Mouse (Mus musculus) telencephalon, adult 2 months (tissue): ENCODE data around the gene Naa40.

Experiments used
- DNase-seq: peaks from one replicate; pipeline ENCODE4 v3.0.0-alpha.2; 2011; ENCODE audit warnings: low read depth, low spot score

Gene Naa40

DNA sequence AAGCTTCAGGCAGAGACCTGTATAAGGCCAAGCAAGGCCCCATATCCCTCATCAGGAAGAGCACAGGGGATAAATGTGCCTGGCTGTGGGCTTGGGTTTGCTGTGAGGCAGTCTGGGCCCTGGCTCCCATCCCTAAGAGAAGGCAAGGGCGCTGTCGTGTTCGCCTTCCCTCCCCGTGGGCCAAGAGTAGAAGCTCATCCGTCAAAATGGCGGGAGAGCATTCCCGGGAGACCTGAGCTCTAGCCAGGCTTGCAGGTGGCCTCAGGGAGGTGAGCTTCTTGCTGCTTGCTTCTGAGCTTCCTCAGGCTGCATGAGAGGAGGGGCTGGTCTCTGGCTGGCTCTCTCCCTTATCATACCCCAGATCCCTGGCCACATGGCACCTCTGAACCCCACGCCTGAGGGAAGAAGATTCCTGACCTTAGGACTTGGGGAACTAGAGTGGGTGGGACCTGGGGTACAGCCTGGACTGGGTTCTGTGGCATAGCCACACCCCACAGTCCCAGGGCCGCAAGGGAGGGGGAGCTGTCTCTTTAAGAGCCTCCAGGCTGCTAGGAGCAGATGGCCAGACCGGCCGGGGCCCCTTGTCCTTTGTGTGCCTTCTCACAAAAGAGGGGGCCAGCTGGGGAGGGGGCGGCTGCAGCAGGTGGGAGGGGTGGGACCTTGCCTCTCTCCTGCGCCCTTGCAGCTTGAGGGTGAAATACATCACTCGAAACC is 24.7 kb upstream of the Naa40 start:
- no peak for DNase-seq

DNA sequence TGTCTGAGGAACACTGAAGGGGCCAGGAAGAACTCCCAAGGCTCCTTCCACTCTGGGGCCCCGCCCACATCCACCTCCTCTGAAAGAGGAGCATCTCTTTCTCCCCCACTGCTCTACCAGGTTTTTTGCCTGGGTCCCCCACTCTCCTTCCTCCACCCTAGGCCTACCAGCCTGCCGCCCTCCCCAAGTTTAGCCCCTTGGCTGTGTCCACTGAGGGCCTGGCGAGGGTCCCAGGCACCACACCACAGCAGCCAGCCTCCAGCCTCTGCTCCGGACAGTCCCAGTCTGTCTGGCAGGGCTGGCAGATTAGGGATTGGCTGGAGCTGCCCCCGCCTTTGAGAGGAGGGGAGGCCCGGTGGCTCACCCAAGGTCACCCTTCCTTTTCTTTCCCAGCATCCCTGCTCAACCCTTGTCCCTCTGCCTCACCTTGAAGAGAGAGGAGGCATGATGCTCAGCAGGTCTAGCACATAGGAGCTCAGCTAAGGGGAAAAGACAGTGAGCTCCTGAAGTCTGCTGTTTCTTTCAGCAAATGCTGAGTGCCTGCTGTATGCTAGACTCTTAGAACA is 23.9 kb upstream of the Naa40 start:
- DNase-seq = no peak

DNA sequence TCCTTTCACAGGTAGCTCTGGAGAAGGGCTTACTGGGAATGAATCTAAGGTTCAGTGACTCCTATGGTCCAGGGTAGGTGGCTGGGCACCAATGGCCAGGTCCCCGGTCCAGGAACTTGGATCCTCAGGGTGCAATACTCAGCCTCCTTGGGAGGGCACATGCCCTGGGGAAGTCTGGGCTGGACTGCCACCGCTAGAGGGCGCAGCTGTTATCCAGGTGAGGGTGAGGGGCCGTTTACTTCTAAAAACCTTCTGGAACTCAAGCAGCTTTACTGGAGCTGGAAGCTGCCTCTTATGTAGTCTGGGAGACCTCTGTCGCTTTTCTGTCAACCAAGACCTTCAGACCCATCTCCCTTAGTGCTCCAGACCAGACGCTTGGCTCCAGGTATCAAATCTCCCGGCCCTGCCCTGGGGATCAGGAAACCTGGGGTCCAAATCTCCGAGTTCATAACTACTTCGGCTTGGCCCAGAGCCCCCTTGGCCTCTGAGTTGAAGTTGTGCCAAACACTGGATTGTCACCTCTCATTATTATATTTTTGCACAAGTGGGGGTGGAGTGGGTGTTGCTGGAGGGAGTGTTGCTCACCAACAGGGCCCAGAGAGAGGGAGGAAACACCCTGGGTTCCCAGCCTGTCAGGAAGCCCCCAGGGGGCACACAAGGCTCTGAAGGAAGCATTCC is 23.2 kb upstream of the Naa40 start:
- no peak for DNase-seq

DNA sequence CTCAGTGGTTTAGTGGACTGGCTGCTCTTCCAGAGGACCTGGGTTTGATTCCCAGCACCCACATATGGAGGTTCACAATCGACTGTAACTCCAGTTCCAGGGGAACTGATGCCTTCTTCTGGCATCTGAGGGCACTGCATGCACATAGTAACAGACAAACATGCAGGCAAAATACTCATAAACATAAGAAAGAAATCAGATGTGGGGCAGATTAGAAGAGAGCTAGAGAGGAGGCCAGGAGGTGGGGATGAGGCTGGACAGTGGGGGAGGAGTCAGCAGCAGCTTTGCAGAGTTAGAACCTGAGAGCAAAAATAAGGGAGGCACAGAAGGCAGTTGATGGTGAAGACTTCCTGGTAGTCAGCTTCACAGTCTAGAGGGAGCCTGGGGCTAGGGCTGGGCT is 21.6 kb upstream of the Naa40 start:
- no peak for DNase-seq

DNA sequence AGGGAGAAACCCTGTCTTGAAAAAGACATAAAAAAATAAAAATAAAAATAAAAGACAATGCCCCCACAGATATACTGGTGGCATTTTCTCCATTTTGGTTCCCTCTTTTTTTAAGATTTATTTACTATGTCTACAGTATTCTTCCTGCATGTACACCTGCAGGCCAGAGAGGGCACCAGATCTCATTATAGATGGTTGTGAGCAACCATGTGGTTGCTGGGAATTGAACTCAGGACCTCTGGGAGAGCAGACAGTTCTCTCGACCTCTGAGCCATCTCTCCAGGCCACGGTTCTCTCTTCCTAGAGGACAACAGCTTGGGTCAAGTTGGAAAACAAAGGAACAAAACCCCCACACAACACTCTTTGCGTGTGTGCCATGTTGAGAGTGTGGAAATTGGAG is 21.0 kb upstream of the Naa40 start:
- DNase-seq = no peak

DNA sequence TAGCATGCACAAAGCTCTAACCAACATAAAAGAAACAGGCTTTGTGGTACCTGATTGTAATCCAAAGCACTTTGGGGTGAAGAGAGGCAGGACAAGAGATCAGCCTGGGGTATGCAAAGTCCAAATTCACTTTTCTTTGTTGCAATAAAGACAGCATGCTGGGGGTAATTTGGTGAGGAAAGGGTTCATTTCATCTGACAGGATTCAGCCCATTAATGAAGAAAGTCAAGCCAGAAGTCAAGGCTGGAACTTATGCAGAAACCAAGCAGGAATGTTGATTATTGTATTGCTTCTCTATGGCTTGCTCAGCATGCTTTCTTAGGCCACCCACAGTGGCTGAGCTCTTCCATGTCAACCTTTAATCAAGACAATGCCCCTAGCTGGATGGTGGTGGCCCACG is 20.5 kb upstream of the Naa40 start:
- DNase-seq = no peak

DNA sequence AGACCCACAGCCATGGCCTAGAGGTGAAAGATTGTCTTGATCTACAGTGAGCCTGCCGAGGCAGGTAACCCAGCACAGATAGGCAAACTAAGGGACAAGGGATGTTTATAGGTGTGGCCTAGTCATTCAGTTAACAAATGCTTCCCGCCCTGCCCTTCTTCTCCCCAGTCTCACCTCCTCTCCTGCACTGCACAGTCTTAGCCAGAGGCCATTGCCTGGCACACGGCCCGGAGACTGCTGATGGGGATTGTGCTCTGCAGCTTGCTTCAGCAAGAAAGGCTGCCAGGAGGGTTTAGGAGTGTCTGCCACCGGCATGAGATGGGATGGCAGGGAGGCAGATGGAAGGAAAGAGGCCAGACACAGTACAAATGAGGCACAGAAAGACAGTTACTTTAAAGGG is 16.9 kb upstream of the Naa40 start:
- DNase-seq = no peak

DNA sequence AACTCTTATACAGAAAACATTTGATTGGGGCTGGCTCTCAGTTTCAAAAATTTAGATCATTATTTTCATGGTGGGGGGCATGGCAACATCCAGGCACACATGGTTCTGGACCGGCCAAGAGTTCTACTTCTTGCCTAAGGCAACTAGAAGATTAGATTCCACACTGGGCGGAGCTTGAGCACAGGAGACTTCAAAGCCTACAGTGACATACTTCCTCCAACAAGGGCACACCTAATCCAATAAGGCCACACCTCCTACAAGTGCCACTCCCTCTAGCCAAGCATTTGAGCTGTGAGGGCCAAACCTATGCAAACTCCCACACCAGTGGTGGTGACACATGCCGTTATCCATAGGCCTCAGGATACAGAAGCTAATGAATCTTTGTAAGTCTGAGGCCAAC is 5.0 kb upstream of the Naa40 start:
- no peak for DNase-seq

DNA sequence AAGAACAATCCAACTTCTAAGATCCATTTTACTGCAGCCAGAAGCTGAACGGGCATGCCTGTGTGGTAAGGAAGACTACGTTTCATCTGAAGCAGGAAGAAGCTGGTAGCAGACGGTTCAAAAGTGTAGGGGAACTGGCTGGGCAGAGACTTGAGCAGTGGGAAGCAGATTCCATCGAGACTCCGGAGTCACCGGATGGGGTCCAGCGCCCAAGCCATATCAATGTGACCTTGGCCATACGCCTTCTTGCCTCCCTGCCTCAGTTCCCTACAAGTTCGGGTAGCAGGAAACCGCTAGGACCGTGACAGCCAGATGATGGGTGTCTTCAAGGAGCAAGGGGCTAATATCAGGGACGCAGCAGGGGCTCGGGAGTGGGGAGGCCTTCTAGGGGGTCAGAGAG is 692 bp downstream of the Naa40 start:
- DNase-seq = no peak

DNA sequence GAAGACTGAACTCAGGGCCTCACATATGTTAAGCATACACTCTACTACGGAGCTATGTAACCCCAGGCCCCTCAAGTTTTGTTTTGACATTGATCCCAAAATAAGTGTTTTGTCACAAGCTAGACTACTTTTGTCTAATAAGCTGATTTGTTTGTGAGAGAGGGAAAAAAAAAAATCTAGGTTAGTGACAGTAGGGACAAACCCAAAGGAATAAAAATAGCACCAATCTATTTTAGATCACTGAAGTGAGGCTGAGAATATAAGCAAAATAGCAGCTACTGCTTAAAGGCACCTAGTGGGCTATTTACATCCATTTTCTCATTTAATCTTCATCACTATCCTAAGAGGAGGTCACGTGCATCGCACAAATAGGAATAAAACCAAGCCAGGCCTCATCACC is 1.4 kb downstream of the Naa40 start:
- DNase-seq = no peak

DNA sequence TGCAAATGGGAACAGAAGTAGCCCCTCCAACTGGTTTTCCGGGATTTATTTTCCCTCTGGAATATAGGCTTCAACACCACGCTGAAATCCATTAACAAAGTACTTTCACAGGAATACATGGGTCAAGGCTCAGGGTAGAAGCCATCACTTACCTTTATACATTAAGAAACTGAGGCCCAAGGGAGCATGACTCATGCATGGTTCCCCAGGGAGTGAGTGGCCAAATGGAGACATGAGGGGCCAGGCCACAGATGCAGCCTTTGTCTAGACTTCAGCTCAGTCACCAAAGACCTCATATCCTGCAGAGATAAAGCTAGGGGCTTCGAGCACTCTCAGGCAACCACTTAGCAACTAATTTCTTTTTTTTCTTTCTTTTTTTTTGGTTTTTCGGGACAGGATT is 4.2 kb downstream of the Naa40 start:
- no peak for DNase-seq

DNA sequence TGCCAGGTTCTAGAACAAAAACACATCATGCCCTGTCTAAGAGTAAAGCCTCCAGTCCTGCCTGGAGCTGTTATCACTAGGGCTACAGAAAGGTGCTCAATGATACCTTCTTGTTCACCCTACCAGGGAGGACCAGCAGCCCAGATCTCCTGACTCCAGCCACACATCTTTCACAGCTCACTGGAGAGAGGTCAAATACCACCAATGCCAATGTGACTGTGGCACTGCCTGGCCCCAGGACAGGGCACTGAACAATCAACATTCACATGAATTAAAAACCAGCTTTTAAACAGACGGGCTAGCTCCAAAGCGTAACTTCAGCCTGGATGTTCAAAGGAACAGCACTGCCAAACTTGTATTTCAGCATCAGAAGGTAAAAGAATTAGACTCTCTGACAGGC is 5.0 kb downstream of the Naa40 start:
- DNase-seq = no peak

DNA sequence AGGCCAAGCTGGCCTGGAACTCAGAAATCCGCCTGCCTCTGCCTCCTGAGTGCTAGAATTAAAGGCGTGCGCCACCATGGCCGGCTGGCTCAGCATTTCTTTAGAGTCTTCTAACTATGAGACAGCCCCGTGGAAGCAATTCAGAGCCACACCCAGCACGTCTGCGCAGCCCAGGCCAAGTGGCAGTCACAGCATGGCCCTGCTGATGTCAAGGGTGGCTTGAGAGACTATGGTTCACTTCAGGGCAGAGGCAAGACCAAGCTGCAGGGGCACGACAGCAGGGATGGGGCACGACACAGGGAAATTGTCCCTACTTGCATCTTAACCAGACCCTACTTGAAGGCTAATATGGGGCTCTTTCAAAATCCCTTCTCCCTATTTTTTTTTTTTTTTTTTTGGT is 5.5 kb downstream of the Naa40 start:
- no peak for DNase-seq

DNA sequence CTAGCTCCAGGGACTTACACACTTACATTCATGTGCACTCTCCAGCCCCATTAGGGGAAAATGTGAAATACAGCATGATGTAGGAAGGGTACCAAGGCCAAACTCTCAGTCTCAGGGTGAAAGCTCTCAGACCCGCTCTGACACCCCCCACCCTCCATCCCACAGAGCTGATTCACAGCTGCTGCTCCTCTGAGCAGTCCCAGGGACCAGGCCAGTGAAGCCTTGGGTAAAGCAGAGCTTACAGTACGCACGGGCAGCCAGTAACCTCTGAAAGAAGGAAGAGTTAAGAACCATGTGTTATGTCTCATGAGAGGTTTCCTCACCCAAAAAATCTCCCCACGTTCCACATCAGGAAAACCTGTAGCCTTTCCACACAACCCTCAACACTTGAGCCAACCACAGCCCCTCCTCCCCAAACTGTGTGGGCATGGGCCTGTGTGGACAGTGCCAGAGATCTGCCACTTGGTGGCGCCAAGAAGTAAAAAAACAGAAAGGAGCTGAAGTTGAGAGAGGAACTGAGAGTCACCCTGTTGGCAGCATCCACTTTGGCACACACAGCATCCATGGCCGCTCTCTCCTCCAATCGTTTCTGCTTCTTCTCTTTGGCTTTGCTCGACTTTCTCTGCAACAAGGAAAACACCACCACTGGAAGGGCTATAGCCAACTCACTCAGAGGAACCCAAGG is 6.3 kb downstream of the Naa40 start:
- peak; percentile 68 for DNase-seq

DNA sequence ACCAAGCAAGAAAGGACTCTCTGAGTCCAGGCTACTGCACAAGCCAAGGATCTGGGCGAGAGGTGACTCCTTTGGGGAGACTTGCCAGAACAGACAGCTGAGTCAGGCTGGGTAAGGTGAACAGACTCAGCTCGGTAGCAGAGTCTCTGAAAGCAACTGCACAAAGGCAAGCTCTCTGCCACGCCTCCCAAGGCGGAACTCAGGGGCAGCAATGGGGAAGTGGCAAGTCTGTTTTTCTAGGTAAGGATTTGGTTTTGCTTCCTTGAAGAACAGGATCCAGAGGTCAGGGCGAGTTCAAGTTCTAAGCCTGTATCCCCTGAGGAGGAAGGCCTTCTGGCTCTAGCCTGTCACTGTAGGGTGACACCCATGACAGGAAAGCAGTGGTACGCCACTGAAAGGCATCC is 14.5 kb downstream of the Naa40 start:
- no peak for DNase-seq

DNA sequence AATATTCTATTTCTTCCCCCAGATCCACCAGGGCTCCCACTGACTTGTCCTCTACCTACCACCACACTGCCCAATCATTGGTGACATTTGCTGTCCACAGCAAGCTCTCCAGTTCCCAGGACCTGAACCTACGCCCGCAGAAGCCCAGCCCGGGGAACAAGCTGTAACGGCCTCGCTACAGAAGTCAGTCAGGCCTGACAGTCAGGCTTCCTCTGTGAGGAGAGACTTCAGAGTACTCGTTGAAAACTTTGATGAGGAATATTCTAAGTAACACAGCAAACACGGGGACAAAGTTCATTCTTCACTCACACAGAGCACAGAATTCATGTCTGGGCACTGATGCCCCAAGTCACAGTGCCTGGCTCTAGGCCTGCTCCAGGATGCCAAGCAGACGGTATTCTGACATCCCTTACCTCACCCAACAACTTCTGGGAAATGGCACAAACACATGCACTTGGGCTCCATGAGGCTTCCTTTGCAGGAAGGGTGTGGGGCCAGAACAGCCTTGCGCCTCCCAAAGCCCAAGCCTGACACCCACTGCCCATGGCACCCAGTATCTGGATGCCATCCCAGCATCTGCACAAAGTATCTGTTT is 15.8 kb downstream of the Naa40 start:
- DNase-seq = no peak

DNA sequence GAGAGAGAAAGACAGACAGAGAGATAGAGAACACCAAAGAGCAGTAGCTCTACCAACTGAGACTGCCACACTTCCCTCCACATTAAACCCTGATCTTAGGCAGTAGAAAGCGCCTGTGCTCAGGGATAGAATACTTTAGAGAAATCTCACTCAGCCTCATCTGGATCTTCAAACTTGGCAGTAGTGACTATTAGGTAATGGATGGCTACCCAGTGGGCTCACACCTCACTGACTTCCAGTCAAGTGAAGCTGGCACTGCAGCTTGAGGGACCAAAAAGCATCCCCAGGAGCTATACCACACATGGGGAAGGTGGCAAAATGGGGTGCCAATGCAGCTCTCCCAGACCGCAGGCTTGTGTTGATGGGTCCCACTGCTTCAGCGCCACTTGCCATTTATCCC is 16.7 kb downstream of the Naa40 start:
- DNase-seq = no peak

DNA sequence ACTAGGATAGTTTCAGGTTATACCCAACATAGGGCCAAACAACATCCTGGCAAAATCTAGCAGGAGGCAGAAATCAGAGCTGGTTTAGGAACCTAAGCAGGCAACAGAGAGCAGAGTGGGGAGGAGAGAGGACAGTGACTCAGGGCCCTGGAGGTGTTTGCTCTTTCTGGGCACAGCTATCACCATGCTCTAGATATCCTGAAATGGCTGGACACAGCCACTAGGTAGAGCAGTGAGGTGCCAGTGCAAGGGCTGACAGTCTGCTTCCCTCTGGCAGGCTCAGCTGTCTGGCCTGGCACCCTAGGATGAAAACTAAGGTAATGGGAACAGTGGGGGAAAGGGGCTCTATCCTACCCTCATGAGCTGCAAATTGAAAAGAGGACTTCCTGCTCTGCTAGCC is 17.5 kb downstream of the Naa40 start:
- DNase-seq = no peak

DNA sequence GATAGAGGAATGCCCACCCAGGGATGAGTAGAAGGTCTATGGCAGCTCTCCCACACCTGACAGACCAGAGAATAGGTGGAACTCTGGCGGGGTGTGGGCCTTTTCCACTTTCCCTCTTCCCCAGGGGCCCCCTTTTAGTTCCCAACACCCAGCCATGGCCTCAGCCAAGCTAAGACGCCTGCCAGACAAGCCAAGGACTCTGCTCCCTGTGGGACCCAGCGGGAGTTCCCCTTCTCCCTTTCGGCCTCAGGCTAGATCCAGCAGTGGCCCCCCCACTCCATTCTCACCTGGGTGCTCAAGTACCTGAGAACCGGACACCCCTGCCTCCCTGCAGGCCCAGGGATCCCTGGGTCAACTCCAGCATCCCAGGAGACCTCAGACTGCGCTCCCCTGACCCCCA is 18.8 kb downstream of the Naa40 start:
- no peak for DNase-seq

DNA sequence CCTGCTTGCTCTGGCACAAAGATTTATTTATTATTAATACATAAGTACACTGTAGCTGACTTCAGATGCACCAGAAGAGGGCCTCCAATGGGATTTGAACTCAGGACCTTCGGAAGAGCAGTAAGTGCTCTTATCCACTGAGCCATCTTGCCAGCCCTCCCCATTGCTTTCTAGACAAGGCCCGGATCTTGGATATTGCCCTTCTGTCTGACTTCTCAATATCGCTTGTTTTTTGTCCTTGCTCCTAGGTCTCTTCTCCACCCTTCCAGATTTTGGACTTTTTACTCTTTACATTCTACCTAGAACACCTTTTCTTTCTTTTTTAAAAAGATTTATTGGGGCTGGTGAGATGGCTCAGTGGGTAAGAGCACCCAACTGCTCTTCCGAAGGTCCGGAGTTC is 22.2 kb downstream of the Naa40 start:
- no peak for DNase-seq

DNA sequence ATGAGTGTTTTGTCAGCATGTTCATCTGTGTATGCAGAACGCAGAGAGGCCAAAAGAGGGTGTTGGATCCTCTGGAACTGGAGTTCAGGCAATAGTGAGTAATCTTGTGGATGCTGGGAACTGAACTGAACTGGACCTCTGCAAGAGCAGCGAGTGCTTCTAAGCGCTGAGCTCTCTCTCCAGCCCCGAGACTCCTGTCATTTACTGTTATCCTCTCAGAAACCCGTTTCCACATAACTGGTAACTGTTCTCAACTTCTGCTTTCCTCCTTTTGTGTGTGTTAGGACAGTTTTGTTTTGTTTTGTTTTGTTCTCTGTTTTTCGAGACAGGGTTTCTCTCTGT is 23.1 kb downstream of the Naa40 start:
- no peak for DNase-seq

DNA sequence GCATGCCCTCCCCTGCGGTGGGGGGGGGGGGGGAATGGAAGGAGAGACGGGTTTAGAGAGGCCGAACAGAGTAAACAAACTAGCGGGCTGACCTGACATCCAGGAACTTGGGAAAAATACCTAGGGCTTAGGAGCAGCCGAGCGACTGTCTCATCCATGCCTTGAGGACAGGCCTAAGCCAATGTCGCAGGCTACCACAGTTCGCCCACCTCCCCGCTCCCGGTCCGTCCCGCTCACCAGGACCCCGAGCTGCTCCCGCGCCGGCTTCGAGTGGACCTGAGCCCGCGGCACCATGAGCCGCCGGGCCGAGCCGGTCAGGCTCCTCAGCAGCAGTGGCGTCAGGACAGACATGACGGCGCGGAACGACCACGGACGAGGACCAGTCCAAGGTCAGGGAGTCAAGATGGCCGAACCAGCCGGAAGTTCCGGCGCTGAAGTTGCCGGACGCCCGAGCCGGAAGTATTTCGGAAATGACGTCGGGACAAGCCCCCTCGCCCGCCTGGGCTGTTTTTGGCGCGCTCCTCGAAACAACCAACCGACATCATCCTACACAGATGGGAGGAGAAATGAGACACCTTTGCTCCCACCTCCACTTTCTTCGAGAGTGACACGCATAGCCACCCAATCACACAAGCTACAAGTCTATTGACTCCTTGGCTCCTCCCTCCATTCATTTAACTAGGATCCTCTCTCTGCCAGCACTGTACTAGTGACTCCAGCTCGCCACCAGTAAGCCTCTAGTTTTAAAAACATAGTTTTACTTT is 23.6 kb downstream of the Naa40 start, which contains the start of gene Cox8a:
Gene Cox8a (minus strand): TSS at position 455 of the 764 bp plus-strand sequence.
- DNase-seq = peak; percentile 98
